Mouse (Mus musculus): ENCODE measurements around the gene Cep170b.

- no peak for TF ChIP-seq ZC3H11A (IDR thresholded peaks at IDR 0.05; ENCODE audit: borderline replicate concordance, low read depth, low read length)
- TF ChIP-seq HCFC1 (IDR thresholded peaks at IDR 0.05; ENCODE audit: borderline replicate concordance, insufficient read depth, low read length): no peak
- TF ChIP-seq MAFK (IDR thresholded peaks at IDR 0.05; ENCODE audit: insufficient read depth, low read depth, low read length): no peak
- TF ChIP-seq ZNF384 (IDR thresholded peaks at IDR 0.05; ENCODE audit: low read depth, low read length): no peak
Observed at GRCm38 (mm10) chr12:112768166-112768565, 47.9 kb downstream of the Cep170b start.

All from ES-E14 (cell line).